Mouse (Mus musculus) gastrocnemius, adult 2 months (tissue): ENCODE measurements at regions not wholly inside any gene's neighbourhood (a gene's known extent, or its start where the extent isn't known, plus 50 kb on each side); places are given as distances from the start of the nearest gene placed in this dataset.

Experiments
- DNase-seq: peaks from one replicate; pipeline ENCODE4 v3.0.0; 2022
- H3K27ac ChIP-seq: fragments of 200-600 bp; 2 replicates; pipeline ENCODE4 v1.8.1; 2022; ENCODE audit warnings: mild to moderate bottlenecking
- H3K4me3 ChIP-seq: fragments of 200-600 bp; 2 replicates; pipeline ENCODE4 v1.8.1; 2022; ENCODE audit warnings: mild to moderate bottlenecking, moderate library complexity
- CTCF ChIP-seq: fragments of 200-600 bp; IDR thresholded peaks from 2 replicates; pipeline ENCODE4 v1.8.1; 2022; ENCODE audit warnings: antibody characterized with exemption, mild to moderate bottlenecking, moderate library complexity
- intact Hi-C: fragments of 180-260 bp; cut with DNase I; formaldehyde crosslinking; loops from one replicate; pipeline ENCODE4 v1.15.1; 2025

- peak; percentile 65 for TF ChIP-seq CTCF
- Histone ChIP-seq H3K4me3 (no peak overlapping the region), H3K27ac (no peak overlapping the region)
- peak; percentile 21 for DNase-seq
- intact Hi-C loops = loop anchor here (10.0 kb wide), 1 partner anchor 110 kb away; no protein-coding TSS in a partner anchor
Observed at GRCm38 (mm10) chr2:133614672-133615071, 62.7 kb downstream of the Bmp2 start.

GRCm38 (mm10) chr2:133615299-133615698 is 63.3 kb downstream of the Bmp2 start:
- Histone ChIP-seq H3K27ac (no peak overlapping the region), H3K4me3 (no peak overlapping the region)
- no peak for TF ChIP-seq CTCF
- intact Hi-C loops = loop anchor here (10.0 kb wide), 1 partner anchor 110 kb away; no protein-coding TSS in a partner anchor
- no peak for DNase-seq

- no peak for TF ChIP-seq CTCF
- Histone ChIP-seq H3K27ac (no peak overlapping the region), H3K4me3 (no peak overlapping the region)
- DNase-seq = no peak
- intact Hi-C loops = loop anchor here (10.0 kb wide), 1 partner anchor 107 kb away; no protein-coding TSS in a partner anchor
Observed at GRCm38 (mm10) chr2:133617317-133617835, 65.4 kb downstream of the Bmp2 start.

GRCm38 (mm10) chr2:133622523-133622922 is 70.6 kb downstream of the Bmp2 start:
- no peak for DNase-seq
- no peak for TF ChIP-seq CTCF
- no peak overlapping the region for H3K4me3 ChIP-seq
- intact Hi-C loops = no loop called here
- H3K27ac ChIP-seq = no peak overlapping the region

- TF ChIP-seq CTCF = no peak
- no peak overlapping the region for H3K4me3 ChIP-seq
- H3K27ac ChIP-seq = no peak overlapping the region
- intact Hi-C loops = no loop called here
- no peak for DNase-seq
Observed at GRCm38 (mm10) chr2:133625542-133625941, 73.6 kb downstream of the Bmp2 start.

- H3K4me3 ChIP-seq = no peak overlapping the region
Observed at GRCm38 (mm10) chr2:133628874-133629273, 76.9 kb downstream of the Bmp2 start.

GRCm38 (mm10) chr2:133635434-133635833 is 83.5 kb downstream of the Bmp2 start:
- Histone ChIP-seq H3K4me3 (no peak overlapping the region), H3K27ac (no peak overlapping the region)
- intact Hi-C loops = no loop called here
- DNase-seq = no peak
- no peak for TF ChIP-seq CTCF

More at GRCm38 (mm10) chr2:133628874-133629273, 76.9 kb downstream of the Bmp2 start:
- intact Hi-C loops = no loop called here
- TF ChIP-seq CTCF = no peak
- DNase-seq = no peak
- H3K27ac ChIP-seq = no peak overlapping the region

- TF ChIP-seq CTCF = no peak
- intact Hi-C loops = no loop called here
- Histone ChIP-seq H3K27ac (no peak overlapping the region), H3K4me3 (no peak overlapping the region)
- DNase-seq = no peak
Observed at GRCm38 (mm10) chr2:133649874-133650481, 98.0 kb downstream of the Bmp2 start.

- Histone ChIP-seq H3K27ac (no peak overlapping the region), H3K4me3 (no peak overlapping the region)
- intact Hi-C loops = no loop called here
- no peak for TF ChIP-seq CTCF
- no peak for DNase-seq
Observed at GRCm38 (mm10) chr2:133666331-133667054, 114.5 kb downstream of the Bmp2 start.

- Histone ChIP-seq H3K27ac (no peak overlapping the region), H3K4me3 (no peak overlapping the region)
- intact Hi-C loops = no loop called here
- TF ChIP-seq CTCF = no peak
- no peak for DNase-seq
Observed at GRCm38 (mm10) chr2:133667055-133667395, 115.1 kb downstream of the Bmp2 start.

- Histone ChIP-seq H3K4me3 (no peak overlapping the region), H3K27ac (no peak overlapping the region)
- DNase-seq = peak; percentile 58
- TF ChIP-seq CTCF = no peak
- intact Hi-C loops = no loop called here
Observed at GRCm38 (mm10) chr2:133669821-133670220, 117.9 kb downstream of the Bmp2 start.

- no peak for TF ChIP-seq CTCF
- intact Hi-C loops = no loop called here
- Histone ChIP-seq H3K27ac (no peak overlapping the region), H3K4me3 (no peak overlapping the region)
- no peak for DNase-seq
Observed at GRCm38 (mm10) chr2:133671528-133671927, 119.6 kb downstream of the Bmp2 start.

- no peak for DNase-seq
- intact Hi-C loops = no loop called here
- TF ChIP-seq CTCF = no peak
- no peak overlapping the region for H3K27ac ChIP-seq
- no peak overlapping the region for H3K4me3 ChIP-seq
Observed at GRCm38 (mm10) chr2:133684367-133684766, 132.4 kb downstream of the Bmp2 start.
